Mouse (Mus musculus) left cerebral cortex, postnatal 36 days (tissue): ENCODE measurements around the gene Slc37a4. TPM values are rescaled to one million over a fixed set of nuclear protein-coding genes. Genes with fewer than 3 reads are reported as not detected.
"Not testable (repeated sequence)": the region's sequence is repeated elsewhere in the genome, so short reads cannot be mapped to it uniquely, and the experiment has no call there.

Experiments
- DNase-seq, 2 experiments: peaks; one replicate each; pipeline ENCODE4 v3.0.0; 2021 to 2022; ENCODE audit warnings: low spot score in 2 of 2, mixed read lengths in 1 of 2
- intact Hi-C: fragments of 180-260 bp; cut with DNase I; formaldehyde crosslinking; loops from one replicate; pipeline ENCODE4 v1.15.1; 2025
- total RNA-seq, 2 experiments: library from RNA; stranded (reverse); gene quantifications; 2 replicates each; pipeline ENCODE4 v1.2.3; 2021

Slc37a4 gene
- total RNA-seq, 2 experiments from 2014 or later = 27.6 to 33.4 TPM

GRCm38 (mm10) chr9:44391466-44391865 is 5.2 kb upstream of the Slc37a4 start:
- DNase-seq = peak; percentile 33 to 46
- intact Hi-C loops = loop anchor here (5.0 to 10.0 kb wide), 2 partner anchors 264 to 407 kb away; no protein-coding TSS in a partner anchor

GRCm38 (mm10) chr9:44398087-44398486 is 1.4 kb downstream of the Slc37a4 start:
- DNase-seq = peak in 1 of 2 experiments; percentile 22
- intact Hi-C loops = loop anchor here (10.0 kb wide), 1 partner anchor 413 kb away; no protein-coding TSS in a partner anchor

GRCm38 (mm10) chr9:44398551-44398950 is 1.9 kb downstream of the Slc37a4 start:
- peak in 1 of 2 experiments; percentile 18 for DNase-seq
- intact Hi-C loops = loop anchor here (10.0 kb wide), 1 partner anchor 414 kb away; no protein-coding TSS in a partner anchor

GRCm38 (mm10) chr9:44399114-44399794 is 2.6 kb downstream of the Slc37a4 start:
- intact Hi-C loops = loop anchor here (10.0 kb wide), 1 partner anchor 414 kb away; no protein-coding TSS in a partner anchor
- peak in 1 of 2 experiments; percentile 11 for DNase-seq

- DNase-seq = no peak
- intact Hi-C loops = loop anchor here (10.0 kb wide), 1 partner anchor 415 kb away; no protein-coding TSS in a partner anchor
Measured at GRCm38 (mm10) chr9:44399795-44400114, 3.1 kb downstream of the Slc37a4 start.

- intact Hi-C loops = no loop called here
- DNase-seq = no peak
Measured at GRCm38 (mm10) chr9:44401081-44401480, 4.4 kb downstream of the Slc37a4 start.

- no peak for DNase-seq
- intact Hi-C loops = no loop called here
Measured at GRCm38 (mm10) chr9:44405011-44405410, 8.4 kb downstream of the Slc37a4 start.

GRCm38 (mm10) chr9:44406906-44407751 is 10.5 kb downstream of the Slc37a4 start, which contains the start of the genes Rps25 and Trappc4:
Gene Rps25 (plus strand): TSS chr9:44407139.
Gene Trappc4 (minus strand): TSS chr9:44407600.
- intact Hi-C loops = no loop called here
- peak; percentile 91 for DNase-seq

GRCm38 (mm10) chr9:44407752-44408097 is 11.1 kb downstream of the Slc37a4 start:
- no peak for DNase-seq
- intact Hi-C loops = no loop called here

- intact Hi-C loops, DNase-seq: not testable (repeated sequence)
Measured at GRCm38 (mm10) chr9:44408693-44409092, 12.0 kb downstream of the Slc37a4 start.

- intact Hi-C loops = no loop called here
- no peak for DNase-seq
Measured at GRCm38 (mm10) chr9:44410647-44411336, 14.1 kb downstream of the Slc37a4 start.

- no peak for DNase-seq
- intact Hi-C loops = no loop called here
Measured at GRCm38 (mm10) chr9:44411601-44412130, 15.0 kb downstream of the Slc37a4 start.

GRCm38 (mm10) chr9:44412306-44412705 is 15.7 kb downstream of the Slc37a4 start:
- intact Hi-C loops = no loop called here

GRCm38 (mm10) chr9:44412781-44413180 is 16.1 kb downstream of the Slc37a4 start:
- no peak for DNase-seq
- intact Hi-C loops = no loop called here

More at GRCm38 (mm10) chr9:44412306-44412705, 15.7 kb downstream of the Slc37a4 start:
- DNase-seq = no peak

GRCm38 (mm10) chr9:44417156-44417891 is 20.7 kb downstream of the Slc37a4 start:
- no peak for DNase-seq
- intact Hi-C loops = no loop called here

GRCm38 (mm10) chr9:44417892-44418363 is 21.3 kb downstream of the Slc37a4 start:
- intact Hi-C loops = no loop called here
- DNase-seq = peak; percentile 94 to 96

- intact Hi-C loops = no loop called here
- DNase-seq = no peak
Measured at GRCm38 (mm10) chr9:44418519-44419385, 22.1 kb downstream of the Slc37a4 start, which contains the start of gene Ccdc84. Gene Ccdc84 (minus strand): TSS chr9:44418569.

- intact Hi-C loops, DNase-seq: not testable (repeated sequence)
Measured at GRCm38 (mm10) chr9:44419730-44420129, 23.1 kb downstream of the Slc37a4 start.
